Mouse (Mus musculus) neural tube, embryonic 14.5 days (tissue): Measurements from ENCODE around the gene Inpp5e. TPM values are rescaled to one million over a fixed set of nuclear protein-coding genes. Genes with fewer than 3 reads are reported as not detected.
"Not testable (repeated sequence)": the region's sequence is repeated elsewhere in the genome, so short reads cannot be mapped to it uniquely, and the experiment has no call there.

Experiments
- ATAC-seq: fragments of 200-750 bp; cut with Nextera tagmentation; 2 replicates; pipeline ENCODE4 v1.8.0; 2017; ENCODE audit warnings: low read depth, mild to moderate bottlenecking, moderate TSS enrichment, moderate library complexity
- H3K27ac ChIP-seq: fragments of 300-500 bp; sonication (generic); 2 replicates; pipeline ENCODE4 v1.5.1; 2014; ENCODE audit warnings: low read depth, mild to moderate bottlenecking, control low read depth, low read length, moderate library complexity, mixed read lengths
- H3K27me3 ChIP-seq: fragments of 300-500 bp; sonication (generic); 2 replicates; pipeline ENCODE4 v1.6.1; 2014; ENCODE audit warnings: low read length; ENCODE audit not compliant: control insufficient read depth, insufficient read depth
- H3K36me3 ChIP-seq: fragments of 300-500 bp; sonication (generic); 2 replicates; pipeline ENCODE4 v1.6.1; 2014; ENCODE audit warnings: low read length, mixed read lengths; ENCODE audit not compliant: control insufficient read depth, insufficient read depth
- H3K4me1 ChIP-seq: fragments of 300-500 bp; sonication (generic); 2 replicates; pipeline ENCODE4 v1.6.1; 2014; ENCODE audit warnings: low read length; ENCODE audit not compliant: control insufficient read depth, insufficient read depth
- H3K4me2 ChIP-seq: fragments of 300-500 bp; sonication (generic); 2 replicates; pipeline ENCODE4 v1.6.1; 2014; ENCODE audit warnings: mild to moderate bottlenecking, low read depth, low read length, control low read depth
- H3K4me3 ChIP-seq: fragments of 300-500 bp; sonication (generic); 2 replicates; pipeline ENCODE4 v1.5.1; 2014; ENCODE audit warnings: low read depth, low read length, control low read depth, mixed read lengths
- H3K9ac ChIP-seq: fragments of 300-500 bp; sonication (generic); replicated peaks from 2 replicates; pipeline ENCODE4 v1.6.1; 2014; ENCODE audit warnings: low read depth, mild to moderate bottlenecking, control low read depth, low read length, mixed read lengths
- H3K9me3 ChIP-seq: fragments of 300-500 bp; sonication (generic); 2 replicates; pipeline ENCODE4 v1.6.1; 2016; ENCODE audit warnings: low read length; ENCODE audit not compliant: control insufficient read depth
- WGBS: fragments of 180-500 bp; shearing (Covaris S2); extraction: QIAGEN DNeasy Blood & Tissue Kit; methylation state at CpG from one replicate; pipeline ENCODE4 v1.1.7; 2014; 5-methylcytosine and 5-hydroxymethylcytosine counted together
- polyA plus RNA-seq: library from polyadenylated mRNA; unstranded; fragments of >200 nt; fragmentation: Nextera tagmentation; extraction: Ambion mirVana; gene quantifications from 2 replicates; pipeline ENCODE4 v1.2.1, GENCODE M21; 2014

Gene Inpp5e
- polyA plus RNA-seq, 1 experiment from 2014 or later, result 21.3 TPM

GRCm38 (mm10) chr2:26388682-26389153 lies 20.3 kb downstream of the Inpp5e start:
- H3K4me3 ChIP-seq, result peak overlapping the region; percentile 93
- peaks cover 58% of the 10 kb centered on the region for H3K36me3 ChIP-seq
- ATAC-seq, result peak; percentile 55
- peak overlapping the region; percentile 89 for H3K9ac ChIP-seq
- H3K27ac ChIP-seq, result peak overlapping the region; percentile 79
- under 1% methylated on average over 23 of the region's 45 CpGs for WGBS
- peaks cover 13% of the 10 kb centered on the region for H3K4me1 ChIP-seq
- H3K9me3 ChIP-seq, result no peaks in the 10 kb centered on the region
- H3K27me3 ChIP-seq, result no peaks in the 10 kb centered on the region
- H3K4me2 ChIP-seq, result peak overlapping the region; percentile 97

DNA sequence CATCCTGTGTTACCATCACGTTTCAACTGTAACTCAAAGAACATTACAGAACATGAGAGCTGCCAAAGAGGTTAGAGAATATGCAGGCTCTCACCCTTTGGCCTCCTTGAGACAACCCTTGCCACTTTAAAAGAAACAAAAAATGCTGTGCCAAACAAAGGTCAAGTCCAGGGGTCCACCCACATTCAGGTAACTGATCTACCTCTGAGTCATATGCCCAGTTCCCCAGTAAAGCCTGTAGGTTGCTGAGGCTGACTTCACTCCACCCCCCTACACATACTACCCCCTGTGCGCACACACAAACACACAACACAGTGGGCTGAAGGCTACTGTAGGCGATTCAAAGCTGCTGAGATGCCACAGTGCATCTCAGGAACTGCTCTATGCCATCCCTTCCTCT lies 21.3 kb downstream of the Inpp5e start:
- Histone ChIP-seq H3K4me1 (peaks cover 13% of the 10 kb centered on the region), H3K27ac (no peak overlapping the region), H3K9ac (no peak overlapping the region), H3K27me3 (no peaks in the 10 kb centered on the region), H3K4me2 (peak overlapping the region; percentile 97; the same call in 1 of the 2 replicates), H3K9me3 (no peaks in the 10 kb centered on the region), H3K36me3 (peaks cover 57% of the 10 kb centered on the region), H3K4me3 (no peak overlapping the region)
- 94% methylated on average over 3 of the region's 3 CpGs for WGBS
- no peak for ATAC-seq

- not testable (repeated sequence) for H3K9me3 ChIP-seq, H3K4me1 ChIP-seq, H3K27me3 ChIP-seq, H3K27ac ChIP-seq, ATAC-seq
- Histone ChIP-seq H3K4me2 (peak overlapping the region; percentile 91), H3K4me3 (peak overlapping the region; percentile 68), H3K9ac (peak overlapping the region; percentile 63; the same call in 1 of the 2 replicates), H3K36me3 (peaks cover 51% of the 10 kb centered on the region)
- WGBS, result 41% methylated on average over 6 of the region's 6 CpGs
Observed at GRCm38 (mm10) chr2:26380871-26381270, 28.1 kb downstream of the Inpp5e start.

DNA sequence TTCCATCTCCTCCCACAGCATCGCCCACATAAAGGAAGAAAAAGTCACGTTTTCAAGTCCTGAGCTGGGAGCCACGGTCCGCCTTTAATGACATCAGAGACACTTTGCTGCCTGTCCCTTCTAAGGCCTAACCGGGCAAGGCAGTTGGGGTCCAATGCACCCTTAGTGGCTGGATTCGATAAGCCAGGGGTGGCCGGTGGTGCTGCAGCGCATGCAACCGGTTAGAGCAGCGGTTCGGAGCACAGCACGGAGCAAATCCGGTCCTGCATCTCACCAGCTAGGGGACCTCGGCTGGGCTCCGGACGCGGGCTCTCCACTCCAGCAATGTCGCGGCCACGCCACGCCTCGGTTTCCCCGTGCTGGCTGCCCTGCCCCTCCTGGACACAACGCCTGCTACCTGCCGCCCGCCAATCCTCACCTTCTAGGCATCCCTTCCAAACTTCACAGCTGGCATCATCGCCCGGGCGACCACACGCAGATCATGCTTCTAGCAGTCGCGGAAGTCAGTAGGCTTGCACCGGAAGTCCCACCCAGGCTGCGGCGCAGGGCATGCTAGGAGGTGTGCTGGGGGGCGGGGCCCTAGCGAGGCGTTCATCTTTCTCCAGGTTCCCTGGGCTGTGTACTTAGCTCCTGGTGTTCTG lies 28.8 kb downstream of the Inpp5e start, which contains the start of gene Snapc4:
TSS of gene Snapc4 (minus strand) at position 523 of the 641 bp plus-strand sequence.
- peaks cover 47% of the 10 kb centered on the region for H3K36me3 ChIP-seq
- ATAC-seq, result peak; percentile 96
- no peaks in the 10 kb centered on the region for H3K9me3 ChIP-seq
- H3K9ac ChIP-seq, result peak within 1 kb of the TSS; percentile 63
- peaks cover 7% of the 10 kb centered on the region; the same call in 1 of the 2 replicates for H3K4me1 ChIP-seq
- H3K4me3 ChIP-seq, result peak within 1 kb of the TSS; percentile 68
- H3K27me3 ChIP-seq, result no peaks in the 10 kb centered on the region
- WGBS, result under 1% methylated on average over 36 of the region's 38 CpGs
- H3K27ac ChIP-seq, result peak within 1 kb of the TSS; percentile 28; the same call in 1 of the 2 replicates
- peak within 1 kb of the TSS; percentile 91 for H3K4me2 ChIP-seq

GRCm38 (mm10) chr2:26372396-26372795 lies 36.6 kb downstream of the Inpp5e start:
- Histone ChIP-seq H3K27ac (no peak overlapping the region), H3K4me2 (no peak overlapping the region), H3K4me3 (no peak overlapping the region), H3K9ac (no peak overlapping the region), H3K27me3 (no peaks in the 10 kb centered on the region), H3K4me1 (no peaks in the 10 kb centered on the region), H3K36me3 (peaks cover 84% of the 10 kb centered on the region), H3K9me3 (no peaks in the 10 kb centered on the region)
- no peak for ATAC-seq
- WGBS, result 98% methylated on average over 8 of the region's 8 CpGs

- Histone ChIP-seq H3K36me3 (peaks cover 81% of the 10 kb centered on the region), H3K27me3 (no peaks in the 10 kb centered on the region), H3K4me1 (no peaks in the 10 kb centered on the region), H3K4me3 (no peak overlapping the region), H3K9ac (no peak overlapping the region), H3K4me2 (no peak overlapping the region), H3K9me3 (no peaks in the 10 kb centered on the region), H3K27ac (no peak overlapping the region)
- no peak for ATAC-seq
- 92% methylated on average over 1 of the region's 1 CpGs for WGBS
Observed at GRCm38 (mm10) chr2:26368572-26368971, 40.4 kb downstream of the Inpp5e start.

DNA sequence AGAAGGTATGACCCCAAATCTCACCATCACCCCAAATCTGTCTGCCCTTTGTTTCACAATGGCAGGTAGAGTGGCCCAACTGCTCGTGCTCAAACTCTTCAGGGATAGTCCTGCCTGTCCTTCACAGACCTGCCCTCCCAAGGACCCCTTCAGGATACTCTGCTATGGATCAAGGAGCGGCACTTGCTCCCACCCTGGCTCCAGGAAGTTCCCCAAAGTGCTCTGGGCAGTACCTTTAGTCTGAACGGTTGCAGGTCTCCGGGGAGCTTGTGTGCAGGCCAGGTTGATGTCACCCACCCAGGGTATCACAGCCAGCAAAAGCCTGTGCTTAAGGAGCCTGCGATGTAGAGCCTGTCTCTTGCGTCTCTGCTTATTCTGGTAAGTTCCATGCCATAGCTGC lies 41.1 kb downstream of the Inpp5e start:
- Histone ChIP-seq H3K27ac (no peak overlapping the region), H3K27me3 (no peaks in the 10 kb centered on the region), H3K9me3 (no peaks in the 10 kb centered on the region), H3K4me1 (no peaks in the 10 kb centered on the region), H3K4me2 (no peak overlapping the region), H3K4me3 (no peak overlapping the region), H3K36me3 (peaks cover 75% of the 10 kb centered on the region), H3K9ac (no peak overlapping the region)
- no peak for ATAC-seq
- 95% methylated on average over 6 of the region's 6 CpGs for WGBS

DNA sequence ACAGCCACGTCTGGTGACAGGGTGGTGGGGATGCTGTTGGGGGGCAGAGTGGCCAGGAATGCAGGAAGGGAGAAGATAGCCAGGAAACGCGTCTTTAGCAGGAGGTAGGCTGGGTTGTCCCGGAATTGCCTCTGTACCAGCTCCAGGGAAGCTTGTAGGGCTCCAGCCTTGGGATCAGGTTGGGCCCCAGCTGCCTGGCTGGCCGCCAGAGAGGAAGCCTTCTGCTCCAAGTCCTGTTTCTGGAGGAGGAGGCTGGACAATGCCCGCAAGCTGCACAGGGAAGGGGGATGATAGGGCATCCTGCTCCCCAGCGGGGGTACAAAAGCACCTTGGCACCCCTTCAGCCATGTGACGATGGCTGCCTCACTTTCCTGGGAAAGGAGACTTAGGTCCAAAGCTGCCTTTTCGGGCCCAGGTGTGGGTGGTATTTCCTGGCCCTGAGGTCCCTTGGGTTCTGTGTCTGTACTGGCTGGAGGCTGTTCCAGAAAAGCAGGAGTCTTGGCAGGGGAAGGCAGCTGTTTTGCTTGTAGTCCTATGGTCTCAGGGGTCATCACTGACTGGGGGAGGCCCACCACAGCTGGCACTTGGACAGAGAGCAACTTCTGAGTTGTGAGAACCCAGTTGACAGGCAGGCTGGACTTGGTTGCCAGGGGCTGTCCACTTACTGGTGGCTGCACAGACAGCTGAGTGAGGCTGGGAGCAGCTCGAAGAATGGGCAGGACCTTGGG lies 44.1 kb downstream of the Inpp5e start:
- ATAC-seq, result no peak
- H3K4me1 ChIP-seq, result no peaks in the 10 kb centered on the region

DNA sequence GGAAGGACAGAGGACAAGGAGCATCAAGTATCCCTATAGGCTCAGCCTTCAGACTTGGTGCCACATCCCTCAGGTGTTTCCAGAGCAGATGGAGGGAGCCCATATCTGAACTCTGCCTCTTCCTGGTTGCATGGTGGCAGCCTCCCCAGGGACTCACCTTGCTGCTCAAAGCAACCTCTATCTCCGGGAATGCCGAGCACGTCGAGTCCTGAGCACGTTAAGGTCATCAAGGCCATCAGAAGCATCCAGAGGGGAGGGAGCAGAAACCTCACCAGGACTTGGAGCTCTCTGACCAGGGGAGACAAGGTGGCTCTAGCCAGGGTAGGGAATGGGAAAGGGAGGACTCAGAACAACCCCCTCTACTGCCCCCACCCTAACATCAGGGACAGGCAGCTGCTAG lies 45.5 kb downstream of the Inpp5e start:
- peaks cover 38% of the 10 kb centered on the region for H3K36me3 ChIP-seq
- no peak for ATAC-seq

More for the DNA sequence above, 44.1 kb downstream of the Inpp5e start:
- H3K27me3 ChIP-seq, result no peaks in the 10 kb centered on the region
- H3K4me3 ChIP-seq, result no peak overlapping the region
- no peak overlapping the region for H3K9ac ChIP-seq
- 88% methylated on average over 10 of the region's 10 CpGs for WGBS
- no peak overlapping the region for H3K27ac ChIP-seq
- H3K36me3 ChIP-seq, result peaks cover 51% of the 10 kb centered on the region
- no peak overlapping the region for H3K4me2 ChIP-seq
- no peaks in the 10 kb centered on the region for H3K9me3 ChIP-seq

More for the DNA sequence above, 45.5 kb downstream of the Inpp5e start:
- no peak overlapping the region for H3K4me3 ChIP-seq
- no peak overlapping the region for H3K9ac ChIP-seq
- no peak overlapping the region for H3K27ac ChIP-seq
- no peaks in the 10 kb centered on the region for H3K4me1 ChIP-seq
- no peaks in the 10 kb centered on the region for H3K9me3 ChIP-seq
- no peaks in the 10 kb centered on the region for H3K27me3 ChIP-seq
- no peak overlapping the region for H3K4me2 ChIP-seq
- 90% methylated on average over 5 of the region's 5 CpGs for WGBS
